Mouse (Mus musculus) c-Kit-positive CD71-positive TER-119-negative erythroid progenitor cells, embryonic 14.5 days (primary cell): ENCODE results near the gene Tmem267.
"Not testable (repeated sequence)": the region's sequence is repeated elsewhere in the genome, so short reads cannot be mapped to it uniquely, and the experiment has no call there.

Experiments used
- DNase-seq: peaks from one replicate; pipeline ENCODE4 v3.0.0-alpha.2; 2013; ENCODE audit warnings: low read depth

The Tmem267 gene

GRCm38 (mm10) chr13:119619735-119620134 is 131.9 kb downstream of the Tmem267 start:
- DNase-seq = no peak

GRCm38 (mm10) chr13:119623634-119624033 is 135.8 kb downstream of the Tmem267 start, which contains the start of gene Ccl28:
TSS of gene Ccl28 (plus strand) at chr13:119623819.
- no peak for DNase-seq

DNA sequence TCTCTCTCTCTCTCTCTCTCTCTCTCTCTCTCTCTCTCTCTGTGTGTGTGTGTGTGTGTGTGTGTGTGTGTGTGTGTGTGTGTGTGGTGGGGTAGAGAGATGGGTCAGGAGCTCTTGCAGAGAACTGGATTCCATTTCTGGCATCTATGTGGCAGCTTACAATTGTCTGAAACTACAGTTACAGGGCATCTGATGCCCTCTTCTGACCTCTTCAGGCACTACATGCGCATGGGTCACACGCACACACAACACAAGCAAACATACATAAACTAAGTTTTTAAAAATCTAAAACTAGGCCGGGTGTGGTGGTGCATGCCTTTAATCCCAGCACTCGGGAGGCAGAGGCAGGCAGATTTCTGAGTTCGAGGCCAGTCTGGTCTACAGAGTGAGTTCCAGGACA is 138.1 kb downstream of the Tmem267 start:
- not testable (repeated sequence) for DNase-seq

- peak; percentile 77 for DNase-seq
Measured at GRCm38 (mm10) chr13:119631482-119632155, 143.8 kb downstream of the Tmem267 start.

GRCm38 (mm10) chr13:119632156-119632548 is 144.3 kb downstream of the Tmem267 start:
- DNase-seq = no peak

DNA sequence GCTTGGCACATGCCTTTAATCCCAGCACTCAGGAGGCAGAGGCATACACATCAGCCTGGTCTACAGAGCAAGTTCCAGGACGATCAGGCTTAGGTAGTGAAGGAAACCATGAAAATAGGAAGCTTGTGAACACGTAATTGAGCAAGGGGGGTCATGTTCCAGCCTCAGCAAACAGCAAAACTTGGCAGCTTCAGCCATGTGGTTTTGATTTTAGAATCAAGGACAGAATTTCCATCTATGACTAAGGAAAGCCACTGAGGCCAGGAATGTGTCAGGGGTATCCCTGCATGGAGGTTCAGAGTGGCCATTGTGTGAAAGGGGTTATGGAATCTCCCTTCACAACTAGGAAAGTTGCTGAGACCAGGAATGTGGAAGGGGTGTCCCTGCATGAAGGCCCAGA is 147.7 kb downstream of the Tmem267 start:
- no peak for DNase-seq

- no peak for DNase-seq
Measured at GRCm38 (mm10) chr13:119637837-119638236, 150.0 kb downstream of the Tmem267 start.

- no peak for DNase-seq
Measured at GRCm38 (mm10) chr13:119638449-119638848, 150.6 kb downstream of the Tmem267 start.

DNA sequence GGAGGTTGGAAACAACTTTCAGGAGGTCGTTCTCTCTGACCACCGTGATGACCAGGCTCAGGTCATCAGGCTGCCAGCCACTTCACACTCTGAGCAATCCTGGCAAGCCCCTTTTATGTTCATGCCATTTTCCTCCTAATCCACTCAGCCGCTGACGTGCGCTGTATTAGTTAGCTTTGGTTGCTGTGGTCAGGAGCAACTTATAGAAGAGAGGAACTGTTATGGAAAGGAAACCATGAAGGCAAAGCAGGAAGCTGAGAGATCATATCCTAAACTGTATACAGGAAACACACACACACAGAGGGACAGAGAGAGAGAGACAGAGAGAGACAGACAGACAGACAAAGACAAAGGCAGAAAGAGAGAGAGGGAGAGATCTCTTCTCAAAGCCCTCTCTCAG is 151.5 kb downstream of the Tmem267 start:
- DNase-seq = no peak

DNA sequence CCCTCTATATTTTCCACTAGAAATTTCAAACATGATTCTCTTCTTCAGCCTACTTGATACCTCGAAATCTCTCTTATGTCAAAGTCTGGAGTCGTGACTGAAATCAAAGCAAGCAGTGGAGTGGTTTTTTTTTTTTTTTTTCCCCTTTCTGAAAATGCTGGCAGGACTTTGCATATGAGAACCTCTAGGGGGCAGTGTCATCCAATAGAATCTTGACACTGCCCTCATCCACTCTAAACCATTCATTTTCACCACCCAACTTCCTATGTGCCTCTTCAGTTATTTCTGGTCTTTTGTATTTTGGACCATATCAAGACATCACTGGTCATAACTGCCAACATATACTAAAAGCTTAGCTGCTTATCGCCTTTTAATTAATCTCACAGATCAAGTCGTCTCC is 152.7 kb downstream of the Tmem267 start:
- peak; percentile 28 for DNase-seq

- no peak for DNase-seq
Measured at GRCm38 (mm10) chr13:119641145-119641544, 153.3 kb downstream of the Tmem267 start.

GRCm38 (mm10) chr13:119644769-119645168 is 156.9 kb downstream of the Tmem267 start:
- no peak for DNase-seq

DNA sequence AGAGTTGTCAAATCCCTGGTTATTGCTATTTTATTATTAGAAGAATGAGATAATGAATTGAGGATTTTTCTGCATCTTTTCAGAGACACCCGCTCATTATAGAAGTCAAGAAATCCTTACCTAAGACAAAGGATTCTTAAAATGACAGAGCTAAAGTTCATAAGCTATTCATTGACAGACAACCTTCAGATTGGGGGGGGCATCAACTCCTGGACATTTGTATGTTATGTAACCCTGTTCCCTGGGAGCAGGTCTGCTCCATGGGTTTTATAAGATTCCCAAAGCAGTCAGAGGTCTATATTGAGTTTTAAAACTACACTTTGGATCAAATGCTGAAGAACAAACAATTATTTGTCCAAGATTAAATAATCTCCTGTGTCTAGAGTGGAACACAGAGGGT is 158.7 kb downstream of the Tmem267 start:
- no peak for DNase-seq

DNA sequence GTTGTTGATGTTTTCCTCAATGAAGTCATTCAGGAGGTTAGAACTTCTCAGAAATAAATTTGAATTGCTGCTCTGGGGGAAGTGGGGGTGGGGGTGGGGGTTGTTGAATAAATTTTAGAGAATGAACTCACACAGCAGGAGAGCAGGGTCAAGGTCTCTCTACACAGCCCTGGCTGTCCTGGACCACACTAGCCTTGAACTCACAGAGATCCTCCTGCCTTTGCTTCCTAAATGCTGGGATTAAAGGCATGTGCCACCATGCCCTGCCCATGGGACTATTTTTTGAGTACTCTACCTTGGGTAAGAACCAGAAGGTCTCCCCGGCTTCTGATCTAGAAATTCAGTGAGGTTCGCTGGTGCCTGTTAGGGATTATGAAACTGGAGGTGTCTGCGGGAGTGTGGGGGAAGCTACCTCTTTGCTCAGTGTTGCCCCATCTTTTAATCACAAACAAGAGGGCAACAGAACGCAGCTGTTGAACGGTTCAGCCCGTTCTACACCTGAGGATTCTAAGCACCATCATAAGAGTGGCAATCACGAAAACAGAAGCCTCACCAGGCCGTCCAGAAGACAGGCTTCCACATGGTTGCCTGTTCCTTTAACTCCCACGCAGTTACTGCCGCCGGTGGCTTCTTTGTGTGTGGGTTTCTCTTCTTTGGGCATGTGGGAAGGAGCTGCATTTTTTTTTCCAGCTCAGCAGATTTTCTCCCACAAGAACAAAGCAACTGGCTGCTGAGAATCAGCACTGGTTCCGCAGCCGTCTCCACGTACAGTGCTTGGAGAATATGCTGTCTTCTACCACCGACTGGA is 161.3 kb downstream of the Tmem267 start:
- no peak for DNase-seq

DNA sequence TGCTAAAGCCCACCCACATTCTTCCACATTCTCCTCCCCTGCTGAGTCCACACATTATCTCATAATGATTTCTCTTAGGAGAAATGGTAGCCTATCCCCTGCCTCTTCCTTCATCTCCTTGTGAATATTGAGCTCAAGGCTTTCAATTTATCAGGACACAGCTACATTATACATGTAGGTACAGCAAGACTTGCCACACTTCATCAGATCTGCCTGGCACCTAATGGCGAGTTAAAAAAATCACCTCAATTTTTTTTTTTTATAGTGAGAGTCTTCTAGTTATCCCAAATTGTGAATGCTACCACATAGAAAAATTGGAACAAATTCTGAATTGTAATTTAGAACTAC is 161.8 kb downstream of the Tmem267 start:
- DNase-seq = no peak

GRCm38 (mm10) chr13:119654734-119655133 is 166.9 kb downstream of the Tmem267 start:
- no peak for DNase-seq

DNA sequence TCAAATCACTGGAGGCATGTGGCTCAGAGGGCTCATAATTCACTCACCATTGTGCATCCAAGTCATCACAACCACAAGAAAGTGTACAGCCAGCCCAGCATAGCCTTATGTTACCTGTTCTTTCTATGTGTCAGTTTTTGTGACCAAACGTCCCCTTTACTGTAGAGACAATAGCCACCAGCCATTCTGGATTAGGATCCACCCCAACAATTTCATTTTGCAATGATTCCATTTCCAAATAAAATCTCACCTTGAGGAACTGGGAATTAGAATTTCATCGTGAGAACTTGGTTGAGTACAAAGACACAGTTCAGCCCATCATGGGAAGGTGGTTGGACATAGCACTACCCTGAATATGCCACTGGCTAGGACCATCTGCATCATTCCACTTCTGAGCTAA is 168.4 kb downstream of the Tmem267 start:
- no peak for DNase-seq

DNA sequence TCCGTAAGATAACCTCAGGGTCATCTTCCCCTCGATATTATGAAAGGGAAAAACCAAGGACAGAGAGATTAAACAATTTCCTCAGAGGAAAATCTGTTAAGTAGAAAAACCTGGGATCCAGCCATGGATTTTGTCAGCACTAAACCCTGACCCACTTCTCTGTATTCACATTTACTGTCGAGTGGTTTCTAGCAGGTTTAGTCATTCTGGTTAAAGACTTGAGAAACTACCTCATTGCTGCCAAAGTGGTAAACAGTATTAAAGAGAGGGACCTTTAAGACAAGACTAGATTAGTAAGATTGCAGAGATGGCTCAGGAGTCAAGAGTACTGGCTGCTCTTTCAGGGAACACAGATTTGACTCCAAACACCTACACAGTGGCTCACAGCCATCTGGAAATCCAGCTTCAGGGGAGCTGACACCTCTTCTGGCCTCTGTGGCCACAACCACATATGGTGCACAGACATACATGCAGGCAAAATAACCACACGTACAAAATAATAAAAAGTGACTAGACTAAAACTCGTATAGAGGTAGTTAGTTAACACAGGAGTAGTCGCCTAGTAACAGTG is 169.1 kb downstream of the Tmem267 start:
- no peak for DNase-seq
